Mouse (Mus musculus) lung, postnatal 14 days (tissue): ENCODE data around the gene Dagla.
A peak's percentile ranks its signal among the peaks of the same experiment; 100 is the strongest.

Source experiments
- DNase-seq: peaks from one replicate; pipeline ENCODE4 v3.0.0; 2021

The Dagla gene

GRCm38 (mm10) chr19:10306521-10307243 is 2.0 kb upstream of the Dagla start:
- DNase-seq: no peak

GRCm38 (mm10) chr19:10305640-10306039 is 963 bp upstream of the Dagla start:
- no peak for DNase-seq

GRCm38 (mm10) chr19:10304395-10304794 is 282 bp downstream of the Dagla start:
- DNase-seq: no peak

GRCm38 (mm10) chr19:10302852-10303251 is 1.8 kb downstream of the Dagla start:
- no peak for DNase-seq

- no peak for DNase-seq
Measured at GRCm38 (mm10) chr19:10301866-10302356, 2.8 kb downstream of the Dagla start.

- DNase-seq: no peak
Measured at GRCm38 (mm10) chr19:10301263-10301662, 3.4 kb downstream of the Dagla start.

GRCm38 (mm10) chr19:10300809-10301208 is 3.9 kb downstream of the Dagla start:
- DNase-seq: no peak

- DNase-seq: no peak
Measured at GRCm38 (mm10) chr19:10298268-10298667, 6.4 kb downstream of the Dagla start.

GRCm38 (mm10) chr19:10297041-10297503 is 7.6 kb downstream of the Dagla start:
- DNase-seq: peak; percentile 71

GRCm38 (mm10) chr19:10296306-10296705 is 8.4 kb downstream of the Dagla start:
- no peak for DNase-seq

- no peak for DNase-seq
Measured at GRCm38 (mm10) chr19:10294631-10295562, 9.8 kb downstream of the Dagla start.

GRCm38 (mm10) chr19:10293987-10294386 is 10.7 kb downstream of the Dagla start:
- DNase-seq: no peak

GRCm38 (mm10) chr19:10291896-10292490 is 12.7 kb downstream of the Dagla start:
- peak; percentile 64 for DNase-seq

- DNase-seq: peak; percentile 71
Measured at GRCm38 (mm10) chr19:10290153-10290945, 14.3 kb downstream of the Dagla start.

GRCm38 (mm10) chr19:10289609-10290150 is 15.0 kb downstream of the Dagla start:
- no peak for DNase-seq

- DNase-seq: no peak
Measured at GRCm38 (mm10) chr19:10288125-10289040, 16.3 kb downstream of the Dagla start.

- DNase-seq: no peak
Measured at GRCm38 (mm10) chr19:10286458-10286872, 18.2 kb downstream of the Dagla start.

- no peak for DNase-seq
Measured at GRCm38 (mm10) chr19:10280771-10281540, 23.7 kb downstream of the Dagla start.

- DNase-seq: no peak
Measured at GRCm38 (mm10) chr19:10279668-10280067, 25.0 kb downstream of the Dagla start.
